Mouse (Mus musculus) gastrocnemius, postnatal 14 days (tissue): ENCODE results near the gene BC024978. TPM values are rescaled to one million over a fixed set of nuclear protein-coding genes. Genes with fewer than 3 reads are reported as not detected.
A peak's percentile ranks its signal among the peaks of the same experiment; 100 is the strongest.

ENCODE experiments used
- DNase-seq: peaks from one replicate; pipeline ENCODE4 v3.0.0; 2021; ENCODE audit warnings: mixed read lengths
- intact Hi-C: fragments of 180-260 bp; cut with DNase I; formaldehyde crosslinking; loops from one replicate; pipeline ENCODE4 v1.15.1; 2025; ENCODE audit warnings: low total_unique reads
- microRNA-seq, 2 experiments: library from miRNA; unstranded; fragments of <30 nt; microRNA quantifications; one replicate each; pipeline ENCODE4 v1.2.0; 2021
- total RNA-seq, 2 experiments: library from RNA; stranded (reverse); gene quantifications; 2 replicates each; pipeline ENCODE4 v1.2.3; 2021

The BC024978 gene
- total RNA-seq, 2 experiments from 2014 or later: 11.8 to 13.4 TPM

DNA sequence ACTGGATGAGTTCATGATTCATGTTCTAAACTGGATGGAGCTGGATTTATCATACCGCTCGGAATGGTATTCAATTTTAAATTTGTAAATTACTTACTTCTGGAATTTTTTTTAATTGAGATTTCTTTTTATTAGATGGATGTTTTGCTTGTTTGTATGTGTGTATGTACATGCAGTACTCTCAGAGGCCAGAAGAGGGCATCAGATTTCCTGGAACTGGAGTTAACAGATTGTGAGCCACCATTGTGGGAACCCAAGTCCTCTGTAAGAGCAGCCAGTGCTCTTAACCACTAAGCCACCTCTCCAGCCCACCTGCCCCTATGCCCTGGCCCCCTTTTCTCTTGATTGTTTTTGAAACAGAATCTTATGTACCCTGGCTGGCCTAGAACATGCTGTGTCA lies 53.6 kb downstream of the BC024978 start:
- intact Hi-C loops: no loop called here
- DNase-seq: no peak

DNA sequence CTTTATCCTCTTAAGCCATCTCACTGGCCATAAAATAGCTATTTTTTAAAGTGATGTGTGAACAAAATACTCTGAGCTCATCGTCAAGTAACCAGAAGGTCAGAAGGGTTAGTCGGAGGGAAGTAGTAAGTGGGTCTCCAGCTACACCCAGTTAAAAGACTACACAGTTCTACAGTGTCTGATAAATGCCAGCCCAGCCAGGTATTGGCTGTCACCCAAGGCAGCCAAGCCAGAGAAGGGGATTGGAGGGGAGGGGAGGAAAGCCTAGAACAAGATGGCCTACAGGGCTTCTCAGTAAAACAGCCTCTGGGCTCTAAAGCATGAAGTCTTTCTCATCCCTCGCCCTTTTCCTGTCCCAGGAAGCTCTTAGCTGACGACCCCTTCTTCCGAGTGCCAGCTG lies 54.3 kb downstream of the BC024978 start:
- intact Hi-C loops: no loop called here
- no peak for DNase-seq

DNA sequence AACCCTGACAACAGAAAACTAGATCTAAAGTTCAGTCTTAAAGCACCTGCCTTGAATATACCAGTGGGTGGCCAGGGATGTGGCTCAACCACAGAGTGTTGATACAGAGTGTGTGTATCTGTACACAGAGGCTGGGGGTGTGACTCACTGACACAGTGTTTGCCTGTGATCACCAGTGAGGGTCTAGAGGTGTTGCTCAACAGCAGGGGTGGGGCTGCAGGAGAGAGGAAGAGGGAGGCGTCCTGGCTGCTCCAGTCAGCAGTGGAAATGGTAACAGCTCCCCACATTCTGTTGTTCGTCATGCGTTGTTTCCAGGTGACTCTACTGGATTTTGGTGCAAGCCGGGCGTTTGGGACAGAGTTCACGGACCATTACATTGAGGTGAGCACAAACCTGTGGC lies 56.4 kb downstream of the BC024978 start:
- no peak for DNase-seq
- intact Hi-C loops: no loop called here

DNA sequence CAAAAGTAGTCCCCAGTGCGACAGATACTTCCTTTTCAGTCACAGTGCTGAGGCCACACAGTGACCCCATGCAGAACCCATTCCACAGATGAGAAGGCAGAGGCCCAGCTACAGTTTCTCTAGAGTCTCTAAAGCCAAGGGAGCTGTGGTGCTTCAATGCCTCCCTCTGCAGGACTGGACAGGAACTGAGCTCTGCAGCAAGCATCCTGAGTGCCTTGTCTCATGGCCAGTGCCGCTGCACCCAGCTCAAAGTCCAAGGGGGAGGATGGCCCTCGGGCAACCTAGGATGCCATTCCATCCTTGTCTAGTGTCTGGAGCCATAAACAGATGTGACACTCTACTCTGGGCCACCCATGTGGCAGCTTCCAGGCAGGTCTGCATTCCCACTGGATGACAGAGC lies 60.1 kb downstream of the BC024978 start:
- intact Hi-C loops: no loop called here
- DNase-seq: peak; percentile 27

DNA sequence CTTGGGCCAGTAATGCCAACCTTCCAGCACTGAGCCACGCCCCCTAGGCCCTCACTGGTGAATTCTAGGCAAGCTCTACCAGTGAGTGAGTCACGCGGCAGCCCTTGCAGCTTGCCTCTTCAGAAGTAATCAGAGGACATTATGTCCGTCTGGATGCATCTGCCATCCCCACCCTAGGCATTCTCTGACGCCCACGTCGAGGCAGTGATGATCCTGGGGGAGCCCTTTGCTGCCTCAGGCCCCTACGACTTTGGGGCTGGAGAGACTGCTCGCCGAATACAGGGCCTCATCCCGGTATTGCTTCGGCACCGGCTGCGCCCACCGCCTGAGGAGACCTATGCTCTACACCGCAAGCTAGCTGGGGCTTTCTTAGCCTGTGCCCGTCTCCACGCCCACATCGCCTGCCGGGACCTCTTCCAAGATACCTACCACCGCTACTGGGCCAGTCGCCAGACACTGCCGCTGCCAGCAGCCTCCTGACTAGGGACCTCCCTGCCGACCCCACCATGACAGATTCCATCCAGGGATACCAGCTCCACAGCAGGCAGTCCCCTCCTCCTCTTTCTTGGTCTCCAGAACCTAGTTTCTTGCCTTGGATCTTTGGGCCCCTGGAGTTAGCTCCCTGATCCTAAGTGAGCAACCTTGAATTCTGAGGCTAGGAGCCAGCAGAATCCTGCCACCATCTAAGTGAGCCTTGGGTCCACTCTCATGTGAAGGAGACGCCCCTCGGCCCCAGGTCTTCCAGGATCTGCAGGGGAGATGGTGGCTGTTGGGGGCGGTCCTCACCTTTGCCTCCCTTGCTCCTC lies 61.7 kb downstream of the BC024978 start:
- intact Hi-C loops: no loop called here
- DNase-seq: peak; percentile 40

DNA sequence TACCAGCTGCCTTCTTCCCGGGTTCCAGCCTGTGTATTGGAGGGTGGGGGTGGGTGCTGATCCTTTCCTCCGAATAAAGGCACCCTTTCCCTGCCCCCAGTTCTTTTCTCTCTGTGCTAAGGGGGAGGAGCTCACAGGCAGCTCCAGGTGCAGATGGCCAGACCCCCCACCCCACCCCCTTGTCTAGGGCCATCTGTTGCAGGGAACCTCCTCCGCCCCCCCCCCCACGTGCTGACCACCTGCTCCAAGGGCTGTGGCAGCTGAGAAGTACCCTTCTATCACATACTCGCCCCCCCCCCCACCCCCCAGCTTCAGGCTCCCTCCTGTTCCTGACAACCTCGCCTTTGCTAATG lies 62.2 kb downstream of the BC024978 start:
- intact Hi-C loops: no loop called here
- no peak for DNase-seq

DNA sequence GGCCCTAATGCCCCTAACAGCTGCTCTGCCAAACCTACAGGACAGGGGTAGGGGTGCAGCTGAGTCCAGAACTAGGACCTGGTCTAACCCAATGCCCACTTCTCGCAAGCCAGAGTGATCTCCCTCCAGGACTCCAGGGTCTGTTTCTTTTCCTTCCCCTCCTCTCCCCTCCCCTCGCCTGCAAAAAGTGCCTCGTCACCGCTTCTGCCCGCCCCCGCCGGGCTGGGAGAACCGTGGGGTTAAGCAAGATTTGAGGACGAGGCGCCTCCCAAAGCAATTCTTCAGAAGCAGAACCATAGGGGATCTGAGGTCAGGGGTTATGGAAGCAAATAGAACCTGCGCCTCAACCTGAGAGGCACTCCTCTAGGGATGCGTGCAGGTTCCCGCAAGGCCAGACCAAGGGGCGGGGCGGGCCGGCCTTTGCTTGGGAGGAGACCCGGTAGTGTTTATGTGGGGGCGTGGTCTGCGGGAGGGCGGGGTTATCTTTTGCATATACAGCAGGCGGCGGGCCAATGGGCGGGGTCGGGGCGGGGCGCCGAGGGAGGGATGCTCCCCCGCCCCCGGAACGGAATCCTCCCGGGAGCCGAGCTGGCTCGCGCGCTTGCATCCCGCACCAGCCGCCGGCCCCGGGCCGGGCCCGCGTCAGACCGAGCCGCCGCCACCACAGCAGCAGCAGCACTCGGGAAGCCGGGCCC lies 62.8 kb downstream of the BC024978 start, which contains the start of gene Numbl:
TSS of gene Numbl (plus strand) at position 229 of the 695 bp plus-strand sequence.
- intact Hi-C loops: no loop called here
- DNase-seq: peak; percentile 95

DNA sequence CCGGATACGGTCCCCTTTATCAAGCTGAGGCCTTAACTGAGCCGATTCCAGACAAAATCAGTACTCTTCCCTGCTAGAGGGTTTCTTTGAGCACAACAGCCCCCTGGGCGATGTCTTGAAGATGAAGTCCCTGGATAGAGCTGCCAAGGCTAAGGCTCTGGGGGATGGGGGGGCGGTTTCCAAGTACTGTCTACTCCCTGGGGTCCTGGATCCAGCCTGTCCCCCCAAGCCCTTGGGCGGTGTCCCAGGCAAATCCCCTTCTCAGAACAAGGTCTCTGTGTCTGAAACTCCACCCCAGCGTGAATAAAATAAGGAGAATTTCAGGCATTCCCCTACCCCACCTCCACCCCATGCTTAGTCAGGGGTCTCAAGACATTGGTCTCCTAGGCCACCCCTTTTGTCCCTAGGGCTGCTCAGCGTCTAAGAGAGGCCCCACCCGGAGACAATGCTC lies 63.7 kb downstream of the BC024978 start:
- no peak for DNase-seq
- intact Hi-C loops: no loop called here

DNA sequence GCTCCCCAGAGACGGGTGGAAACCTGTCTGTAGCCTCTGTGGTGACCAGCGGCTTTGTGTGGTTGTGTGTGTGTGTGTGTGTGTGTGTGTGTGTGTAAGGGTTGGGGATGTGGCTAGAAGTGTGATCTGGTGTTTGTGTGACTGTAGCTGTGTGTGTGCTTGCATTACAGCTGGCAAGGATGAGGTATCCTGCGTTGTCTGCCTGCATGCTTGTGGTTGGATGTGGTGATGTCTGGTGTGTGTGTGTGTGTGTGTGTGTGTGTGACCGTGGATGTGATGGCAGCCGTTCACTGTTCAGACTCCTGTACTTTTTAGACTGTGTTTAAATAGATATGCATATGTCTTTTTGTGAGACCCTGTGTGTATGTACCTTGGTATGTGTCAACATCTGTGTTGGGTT lies 64.2 kb downstream of the BC024978 start:
- intact Hi-C loops: no loop called here
- DNase-seq: no peak

Small RNA genes lying within 50 kb of the gene (microRNA-seq; reads per million reads assigned to microRNA genes)
- gene Mir1191 (0 reads per million in 2 experiments), gene Mir3101 (0 reads per million in 2 experiments)

Other genes starting within 250 kb of the BC024978 start
- gene Cyp2a12, start 166.7 kb upstream of the BC024978 start, total RNA-seq: not detected
- under 1 TPM in 1 of 2 experiments, not detected in 1; 0.21 TPM for gene Cyp2f2, start 75.9 kb upstream of the BC024978 start, total RNA-seq
- not detected for gene Cyp2t4, start 42.1 kb upstream of the BC024978 start, total RNA-seq
- gene Egln2, start 29.0 kb upstream of the BC024978 start, total RNA-seq: 10 to 100 TPM; 83.0 to 87.9 TPM
- 10 to 100 TPM; 19.7 to 20.0 TPM for gene Rab4b, start 16.9 kb upstream of the BC024978 start, total RNA-seq
- not detected for gene Gm21983, start 14.7 kb upstream of the BC024978 start, total RNA-seq
- gene Mia, start 14.6 kb upstream of the BC024978 start, total RNA-seq: under 1 TPM; 0.44 to 0.68 TPM
- gene Snrpa, start 490 bp downstream of the BC024978 start, total RNA-seq: 10 to 100 TPM; 32.2 to 34.7 TPM
- 1 to 10 TPM; 3.2 to 3.9 TPM for gene Itpkc, start 32.9 kb downstream of the BC024978 start, total RNA-seq
- gene Coq8b, start 37.2 kb downstream of the BC024978 start, total RNA-seq: 1 to 10 TPM; 3.9 to 4.1 TPM
- gene Numbl, start 62.7 kb downstream of the BC024978 start, total RNA-seq: 10 to 100 TPM in 1 of 2 experiments, 1 to 10 TPM in 1; 8.0 to 10.2 TPM
- gene Ltbp4, start 141.9 kb downstream of the BC024978 start, total RNA-seq: 100 to 1,000 TPM; 122 to 151 TPM
- gene Shkbp1, start 160.2 kb downstream of the BC024978 start, total RNA-seq: 1 to 10 TPM; 3.5 to 5.3 TPM
- gene Gm20479, start 161.6 kb downstream of the BC024978 start, total RNA-seq: under 1 TPM in 1 of 2 experiments, not detected in 1; 0.90 TPM